Mouse (Mus musculus) liver, embryonic 14 days (tissue): ENCODE results near the gene Rab33b. TPM values are rescaled to one million over a fixed set of nuclear protein-coding genes. Genes with fewer than 3 reads are reported as not detected.

Experiments
- polyA plus RNA-seq: library from polyadenylated mRNA; depleted of rRNA; stranded (reverse); fragments of >200 nt; gene quantifications from 2 replicates; pipeline ENCODE4 v1.2.3, GENCODE M21; 2012; rRNA removed

The Rab33b gene
- 2.1 and 2.3 TPM in 2 replicates for polyA plus RNA-seq

GRCm38 (mm10) chr3:51483741-51484359 lies at the start of gene Rab33b:
Gene Rab33b (plus strand): TSS chr3:51483920.

Other genes with a start within 250 kb of the Rab33b start
- gene Elf2, start 143.3 kb upstream of the Rab33b start, polyA plus RNA-seq: 19.5 and 22.5 TPM in 2 replicates
- 0.46 and 0.52 TPM in 2 replicates for gene Mgarp, start 87.2 kb upstream of the Rab33b start, polyA plus RNA-seq
- gene Ndufc1, start 74.9 kb upstream of the Rab33b start, polyA plus RNA-seq: 158 and 162 TPM in 2 replicates
- 14.0 and 16.1 TPM in 2 replicates for gene Naa15, start 68.8 kb upstream of the Rab33b start, polyA plus RNA-seq
- 2.1 and 2.2 TPM in 2 replicates for gene Setd7, start 77.0 kb downstream of the Rab33b start, polyA plus RNA-seq
- gene Mgst2, start 176.4 kb downstream of the Rab33b start, polyA plus RNA-seq: 2.9 and 3.6 TPM in 2 replicates